Mouse (Mus musculus) hindlimb bud, embryonic 11.5 days (tissue): Measurements from ENCODE around the gene Efcab14.

Experiments
- DNase-seq: peaks from one replicate; pipeline ENCODE4 v3.0.0-alpha.2; 2012; ENCODE audit warnings: low read depth, low spot score; ENCODE audit errors: extremely low spot score

Efcab14 gene

DNA sequence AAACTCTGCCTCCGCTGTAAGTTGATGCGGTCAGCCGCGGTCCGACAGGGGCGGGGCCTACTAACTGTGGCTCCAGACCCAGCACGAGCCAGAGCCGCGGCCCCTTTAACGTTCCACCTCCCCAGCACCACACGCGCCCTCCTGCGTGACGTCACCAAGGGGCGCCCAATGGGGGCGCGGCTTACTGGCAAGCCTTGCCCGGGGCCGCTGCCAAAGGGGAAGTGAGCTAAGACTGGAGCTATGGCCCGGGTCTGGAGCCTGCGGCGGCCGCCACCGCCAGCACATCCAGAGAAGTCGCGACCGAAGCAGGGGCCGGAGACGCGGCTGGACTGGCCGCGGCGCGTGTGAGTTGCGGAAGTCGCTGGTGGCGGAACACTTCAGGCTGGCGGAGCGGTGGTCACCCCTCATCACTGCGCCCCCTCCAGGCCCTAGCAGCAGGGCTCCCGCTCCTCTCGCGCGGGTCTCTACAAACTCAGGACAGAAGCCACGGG, at the start of gene Efcab14:
TSS of gene Efcab14 (plus strand) at position 194 of the 491 bp plus-strand sequence.
- peak; percentile 88 for DNase-seq

DNA sequence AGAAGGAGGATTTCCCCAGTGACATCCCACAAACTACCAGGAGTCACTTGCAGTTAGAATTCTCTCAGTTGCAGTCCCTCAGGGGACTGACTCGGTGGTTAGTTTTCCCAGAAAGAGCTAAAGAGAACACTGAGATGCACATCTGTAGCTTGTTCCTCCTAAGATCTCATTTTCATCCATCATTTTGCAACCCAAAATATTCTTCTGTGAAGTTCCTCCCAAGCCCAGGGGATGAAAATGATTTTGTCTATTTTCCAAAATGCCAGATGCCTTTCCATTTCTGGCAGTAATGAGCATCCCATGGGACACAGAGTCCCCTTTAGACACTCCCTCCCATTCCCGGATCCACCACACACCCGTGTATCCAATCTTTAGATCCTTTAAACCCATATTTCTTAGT, 36.1 kb upstream of the Efcab14 start:
- no peak for DNase-seq

GRCm38 (mm10) chr4:115703927-115704505, 33.5 kb upstream of the Efcab14 start:
- no peak for DNase-seq

- DNase-seq: no peak
Measured at GRCm38 (mm10) chr4:115708974-115709593, 28.5 kb upstream of the Efcab14 start.

- no peak for DNase-seq
Measured at GRCm38 (mm10) chr4:115709792-115710418, 27.6 kb upstream of the Efcab14 start.

DNA sequence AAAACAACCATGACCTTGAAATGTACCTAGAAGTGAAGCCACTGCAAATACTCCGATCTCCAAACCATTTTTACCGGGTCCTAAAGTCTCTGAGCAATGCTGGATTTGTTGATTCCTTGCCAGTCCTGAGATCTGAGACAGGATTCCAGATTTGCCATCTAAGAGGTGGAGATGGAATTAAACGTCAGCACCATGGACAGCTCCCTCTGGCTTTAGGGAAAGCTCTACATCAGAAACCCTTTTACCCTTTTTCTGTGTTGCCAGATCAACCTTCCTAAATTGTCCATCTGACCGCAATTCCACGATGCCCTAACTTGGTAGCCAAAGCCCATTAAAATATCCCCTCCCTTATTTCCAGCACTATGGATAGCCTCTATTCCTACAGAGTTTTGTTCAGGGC, 8.8 kb upstream of the Efcab14 start:
- DNase-seq: peak; percentile 89

DNA sequence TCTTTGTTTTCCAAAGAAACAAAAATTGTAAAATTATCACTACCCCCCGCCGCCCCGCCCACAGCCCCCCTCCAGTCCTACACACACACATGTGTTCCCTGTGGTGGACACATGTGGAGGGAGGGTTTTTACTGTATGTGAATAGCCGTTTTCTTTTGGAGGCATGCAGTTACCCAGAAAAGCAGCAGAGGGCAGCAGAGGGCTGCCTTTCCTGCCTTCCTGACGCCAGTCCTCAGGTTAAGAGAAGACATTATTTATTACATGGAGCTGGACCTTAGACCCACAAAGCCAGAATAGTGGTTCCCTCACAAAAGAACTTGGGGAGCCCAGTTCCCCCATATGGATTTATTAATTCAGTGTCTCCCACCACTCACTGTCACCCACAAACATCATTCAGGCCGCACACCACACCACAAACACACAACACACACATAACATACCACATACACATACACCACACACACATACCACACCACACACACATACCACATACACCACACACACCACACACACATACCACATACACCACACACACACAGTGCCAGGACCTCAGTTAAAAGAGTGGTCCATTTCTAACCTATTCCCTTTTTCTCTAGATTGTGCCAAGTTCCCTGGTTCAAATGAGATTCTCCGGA, 5.8 kb upstream of the Efcab14 start:
- DNase-seq: no peak

- no peak for DNase-seq
Measured at GRCm38 (mm10) chr4:115732223-115732818, 5.2 kb upstream of the Efcab14 start.

DNA sequence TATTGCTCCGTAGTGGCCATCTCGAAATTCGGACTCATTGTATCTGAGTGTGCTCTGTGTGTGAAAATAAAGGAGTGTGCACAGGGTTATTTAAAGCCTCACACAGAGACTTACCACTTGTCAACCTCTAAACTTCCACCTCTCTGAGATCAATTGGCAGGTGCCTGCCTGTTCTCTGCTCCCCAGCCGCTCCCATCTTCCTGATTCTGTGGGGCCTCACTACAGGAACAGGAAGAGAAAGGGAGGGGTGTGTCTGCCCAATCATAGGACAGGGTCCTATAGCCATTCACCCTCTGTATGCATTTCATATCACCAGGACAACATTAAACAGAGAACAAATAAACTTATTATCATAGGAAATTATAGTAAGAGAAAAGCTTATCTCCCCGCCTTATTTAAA, 3.8 kb upstream of the Efcab14 start:
- DNase-seq: no peak

DNA sequence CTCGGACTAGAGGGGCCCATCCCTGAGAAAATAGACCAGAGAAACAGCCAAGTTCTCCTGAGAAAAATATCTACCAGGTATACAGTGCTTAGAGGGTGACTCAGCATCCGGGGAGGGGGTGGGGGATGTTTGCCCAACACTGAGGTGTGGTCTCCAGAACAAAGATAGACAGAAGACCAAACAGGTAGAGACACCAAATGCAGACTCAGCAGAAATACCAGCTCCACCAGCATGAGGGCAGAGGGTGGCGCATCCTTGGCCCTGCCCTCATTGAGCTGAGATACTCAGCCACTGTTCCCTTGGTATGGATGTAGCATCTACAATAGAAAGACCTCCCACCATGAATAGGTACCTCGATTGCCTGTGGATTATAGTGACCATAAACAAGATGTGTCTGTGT, 2.7 kb upstream of the Efcab14 start:
- DNase-seq: no peak

DNA sequence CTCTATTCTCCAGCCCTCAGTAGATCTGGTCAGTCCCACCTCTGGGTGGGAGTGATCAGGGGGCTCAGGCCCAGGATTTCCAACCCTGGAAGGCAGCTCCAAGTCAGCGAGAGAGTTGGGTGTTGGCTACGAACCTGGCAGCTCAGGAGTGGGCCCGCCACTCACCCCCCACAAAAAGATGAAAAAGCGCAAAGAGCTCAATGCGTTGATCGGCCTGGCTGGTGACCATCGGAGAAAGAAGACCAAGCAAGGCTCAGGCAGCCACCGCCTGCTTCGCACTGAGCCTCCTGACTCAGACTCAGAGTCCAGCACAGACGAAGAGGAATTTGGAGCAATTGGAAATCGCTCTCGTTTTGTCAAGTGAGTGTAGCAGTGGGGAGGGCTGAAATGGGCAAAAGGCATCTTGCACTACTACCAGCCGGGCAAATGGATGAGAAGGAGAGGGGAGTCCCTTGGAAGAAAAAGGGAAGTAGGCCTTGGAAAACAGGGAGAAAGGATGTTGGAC, 989 bp downstream of the Efcab14 start:
- DNase-seq: no peak

- DNase-seq: no peak
Measured at GRCm38 (mm10) chr4:115742658-115743057, 5.1 kb downstream of the Efcab14 start.

DNA sequence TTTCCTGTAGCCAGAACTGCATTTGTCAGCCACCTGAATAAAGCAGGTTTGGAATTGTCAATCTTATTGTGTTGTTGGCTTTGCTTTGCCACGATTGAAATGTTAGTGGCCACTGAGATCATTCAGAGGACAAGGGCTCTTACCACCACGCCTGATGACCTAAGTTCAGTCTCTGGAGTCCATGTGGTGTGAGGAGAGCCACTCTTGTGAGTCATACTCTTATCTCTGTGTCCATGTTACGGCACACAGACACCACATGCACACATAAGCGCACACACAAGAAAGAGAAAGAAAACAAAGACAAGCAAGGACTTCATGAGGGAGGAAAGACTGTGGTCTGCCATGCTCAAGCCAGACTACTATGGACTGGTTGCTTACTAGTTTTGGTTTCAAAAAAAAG, 5.6 kb downstream of the Efcab14 start:
- DNase-seq: no peak

DNA sequence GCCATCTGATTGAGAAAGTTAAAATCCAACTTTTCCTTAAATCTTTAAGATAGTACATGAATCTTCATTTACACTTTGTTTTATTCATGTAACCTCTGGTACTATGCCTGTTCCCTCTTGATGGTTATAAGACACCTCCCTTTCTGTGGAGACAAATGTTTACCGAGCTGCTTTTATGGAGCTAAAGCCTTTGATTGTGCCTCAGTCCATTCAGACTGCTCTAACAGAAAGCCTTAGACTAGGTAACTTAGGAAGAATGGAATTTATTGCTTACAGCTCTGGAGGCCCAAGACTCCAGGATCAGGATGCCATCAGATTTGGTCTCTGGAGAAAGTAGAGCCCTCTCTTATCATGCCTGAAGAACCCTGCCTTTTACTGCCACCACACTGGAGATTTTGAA, 10.6 kb downstream of the Efcab14 start:
- DNase-seq: no peak

DNA sequence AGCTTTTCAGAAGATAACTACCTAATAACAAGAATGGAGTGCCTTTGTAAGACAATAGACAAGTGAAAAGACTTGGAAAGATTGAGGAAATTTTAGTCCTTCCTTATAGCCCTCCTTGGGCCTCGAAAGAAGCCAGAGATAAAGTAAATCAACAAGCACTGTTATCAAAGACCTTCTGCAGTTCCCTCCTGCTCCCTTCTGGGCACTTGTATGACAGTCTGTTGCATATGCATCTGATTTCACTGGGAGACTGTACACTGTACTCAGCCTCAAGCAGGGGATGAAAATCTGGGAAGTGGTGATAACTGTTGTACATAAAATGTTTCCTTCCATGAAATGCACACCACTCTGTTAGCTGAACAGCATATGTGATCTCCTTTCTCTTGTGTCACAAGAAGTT, 11.8 kb downstream of the Efcab14 start:
- no peak for DNase-seq

- DNase-seq: no peak
Measured at GRCm38 (mm10) chr4:115754101-115754500, 16.6 kb downstream of the Efcab14 start.

- DNase-seq: no peak
Measured at GRCm38 (mm10) chr4:115754851-115755250, 17.3 kb downstream of the Efcab14 start.

DNA sequence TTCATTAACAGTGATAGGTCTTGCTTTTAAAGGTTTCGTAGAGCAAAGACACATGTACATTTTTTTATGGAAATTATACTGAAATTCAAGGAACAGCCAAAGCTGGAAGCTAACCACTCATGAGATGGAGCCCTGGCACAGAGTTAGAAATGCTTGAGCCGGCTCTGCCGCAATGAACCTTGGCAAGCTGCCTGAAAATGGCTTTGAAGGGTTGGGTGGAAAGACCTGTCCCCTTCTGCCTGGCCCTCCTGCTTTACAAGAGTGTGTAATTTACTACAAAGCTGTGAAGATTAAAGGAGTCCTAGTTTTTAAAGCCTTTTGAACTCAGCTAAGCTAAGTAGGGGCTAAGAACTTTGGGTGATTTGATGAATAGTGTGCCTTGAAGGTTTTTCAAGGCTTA, 23.7 kb downstream of the Efcab14 start:
- no peak for DNase-seq

DNA sequence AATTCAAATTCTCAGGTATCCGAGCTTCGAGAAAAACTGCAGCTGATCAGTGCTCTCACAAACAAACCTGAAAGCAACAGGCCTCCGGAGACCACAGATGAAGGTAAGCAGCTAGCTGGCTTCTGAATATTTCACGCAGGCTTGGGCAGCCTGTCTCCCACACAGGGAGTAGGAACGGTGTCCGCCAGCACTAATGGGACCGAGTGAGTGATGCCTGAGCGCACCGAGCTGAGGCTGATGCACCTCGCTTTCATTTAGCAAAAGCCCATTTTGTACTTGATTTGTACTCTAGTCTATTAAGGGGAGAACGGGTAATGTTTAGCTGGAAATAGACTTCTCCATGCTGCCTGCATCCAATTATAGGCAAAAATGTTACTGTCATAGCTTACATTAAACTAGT, 27.0 kb downstream of the Efcab14 start:
- DNase-seq: no peak

- no peak for DNase-seq
Measured at GRCm38 (mm10) chr4:115767647-115768467, 30.3 kb downstream of the Efcab14 start.

DNA sequence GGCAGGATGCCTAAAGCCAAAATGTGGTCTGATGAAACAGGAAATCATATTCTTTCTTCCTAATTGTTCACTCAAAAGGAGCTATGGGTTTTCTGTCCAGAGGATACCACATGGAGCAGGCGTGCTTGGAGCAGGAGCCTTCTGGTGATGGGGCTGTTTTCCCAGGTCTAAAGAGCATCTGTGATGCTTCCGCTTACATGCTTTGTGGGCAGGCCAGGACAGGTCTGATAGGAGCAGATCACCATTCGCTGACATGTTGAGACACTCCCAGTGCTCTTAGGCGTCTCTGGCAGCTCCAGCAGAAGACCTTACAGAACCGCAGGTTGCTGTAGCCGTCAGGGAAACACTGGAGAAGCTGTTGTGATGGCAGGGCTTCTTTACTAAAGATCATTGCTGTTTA, 37.5 kb downstream of the Efcab14 start:
- DNase-seq: no peak
